Mouse (Mus musculus): ENCODE measurements at regions not wholly inside any gene's neighbourhood (a gene's known extent, or its start where the extent isn't known, plus 50 kb on each side); places are given as distances from the start of the nearest gene placed in this dataset.

GRCm38 (mm10) chr4:55603821-55604435, 71.7 kb upstream of the Klf4 start:
- DNase-seq, result no peak

DNA sequence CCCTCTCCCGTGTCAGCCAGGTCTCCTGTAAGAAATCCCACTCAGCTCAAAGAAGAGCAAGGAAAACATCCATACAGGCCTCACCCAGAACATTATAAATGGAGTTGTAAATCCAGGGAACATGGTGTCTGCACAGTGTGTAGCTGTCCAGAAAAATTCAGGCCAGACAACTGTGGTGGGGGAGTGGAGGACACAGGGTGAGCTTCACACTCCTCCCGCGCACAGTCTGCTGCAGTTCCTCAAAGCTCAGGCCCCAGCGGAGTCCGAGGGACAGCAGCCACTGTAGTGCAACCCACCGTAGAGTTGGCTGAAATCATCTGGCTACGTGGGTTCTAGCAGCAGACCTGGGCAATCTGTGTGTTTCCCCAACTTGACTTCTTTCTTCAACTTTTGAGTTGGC, 62.9 kb upstream of the Klf4 start:
- DNase-seq, result no peak

GRCm38 (mm10) chr4:55594699-55595098, 62.4 kb upstream of the Klf4 start:
- DNase-seq, result no peak

DNA sequence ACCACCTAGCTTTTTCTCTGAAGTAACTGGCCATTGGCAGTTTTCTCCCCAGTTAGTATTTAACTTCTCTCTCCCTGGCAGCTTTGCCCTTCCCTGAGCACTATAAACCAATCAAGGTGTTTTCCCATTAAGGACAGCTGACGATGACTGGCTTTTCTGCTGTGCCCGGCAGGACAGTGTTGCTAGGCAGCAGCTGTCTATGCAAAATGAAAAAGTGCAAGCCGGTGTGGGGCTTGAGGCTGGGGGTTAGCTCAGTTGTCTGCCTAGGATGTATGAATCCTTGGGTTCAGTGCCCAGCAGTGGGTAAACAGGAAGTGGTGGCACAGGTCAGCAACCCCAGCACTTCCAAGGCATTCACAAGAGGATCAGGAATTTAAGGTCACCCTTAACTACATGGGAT, 60.9 kb upstream of the Klf4 start:
- DNase-seq, result peak; percentile 2 to 13

DNA sequence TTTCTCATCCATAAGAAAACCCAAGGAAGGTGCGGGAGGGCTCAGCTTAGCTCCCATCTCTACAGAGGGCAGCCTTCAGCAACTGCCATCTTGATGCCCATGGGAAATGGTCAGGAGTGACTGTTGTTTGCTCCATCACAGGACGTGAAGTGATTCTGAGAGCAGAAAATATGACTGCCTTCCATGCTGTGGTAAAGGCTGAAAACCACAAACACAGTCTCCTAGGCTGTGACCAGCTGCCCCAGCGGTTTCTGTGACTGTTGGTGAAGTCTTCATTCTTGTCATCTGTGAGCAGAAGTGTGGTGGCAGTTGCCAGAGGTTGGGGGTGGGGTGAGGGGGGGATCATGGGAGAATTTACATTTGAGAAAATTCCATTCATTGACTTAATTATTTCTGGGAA, 53.9 kb upstream of the Klf4 start:
- no peak for DNase-seq

DNA sequence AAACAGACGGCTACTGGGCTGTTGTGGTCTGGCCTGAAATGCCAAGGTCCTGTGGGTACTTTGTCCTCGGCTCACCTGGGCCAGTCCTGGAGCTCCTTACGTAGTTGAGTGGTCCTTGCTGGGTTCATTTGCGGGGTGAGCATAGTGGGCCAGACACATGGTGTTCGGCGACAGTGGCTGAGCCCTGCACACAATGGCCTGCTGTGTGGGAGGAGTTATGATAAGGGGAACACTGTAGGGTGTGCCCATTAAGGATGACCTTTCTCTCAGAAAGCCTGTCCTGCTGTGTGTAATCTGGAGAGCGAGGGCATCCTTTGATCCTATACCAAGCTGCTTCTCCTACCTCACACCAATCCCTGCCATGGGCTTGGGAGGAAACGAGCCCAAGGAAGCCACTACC, 51.3 kb upstream of the Klf4 start:
- DNase-seq, result no peak

Measured in kidney, adult 8-10 months (tissue).